Mouse (Mus musculus): Measurements from ENCODE around the gene Fgd3. TPM values are rescaled to one million over a fixed set of nuclear protein-coding genes. Genes with fewer than 3 reads are reported as not detected.
A peak's percentile ranks its signal among the peaks of the same experiment; 100 is the strongest.

The Fgd3 gene
- polyA plus RNA-seq, 1 experiment from 2014 or later = 0.52 TPM

GRCm38 (mm10) chr13:49353991-49354507 lies 33.9 kb upstream of the Fgd3 start:
- ATAC-seq (ENCODE audit: insufficient read depth) = no peak
- no peak overlapping the region for H3K27ac ChIP-seq (replicated peaks)
- H3K36me3 ChIP-seq (replicated peaks) = no peaks in the 10 kb centered on the region
- no peaks in the 10 kb centered on the region for H3K27me3 ChIP-seq
- no peak overlapping the region for H3K4me2 ChIP-seq
- H3K4me1 ChIP-seq (replicated peaks) = peaks cover 59% of the 10 kb centered on the region
- H3K9ac ChIP-seq = no peak overlapping the region
- no peaks in the 10 kb centered on the region for H3K9me3 ChIP-seq (replicated peaks)
- H3K4me3 ChIP-seq (replicated peaks) = no peak overlapping the region
- 53% methylated on average over 5 of the region's 5 CpGs for WGBS (ENCODE audit: insufficient replicate concordance)

GRCm38 (mm10) chr13:49353422-49353821 lies 33.3 kb upstream of the Fgd3 start:
- Histone ChIP-seq H3K4me2 (no peak overlapping the region), H3K9ac (no peak overlapping the region), H3K4me1 (replicated peaks) (peaks cover 59% of the 10 kb centered on the region), H3K4me3 (replicated peaks) (no peak overlapping the region), H3K27ac (replicated peaks) (no peak overlapping the region), H3K9me3 (replicated peaks) (no peaks in the 10 kb centered on the region), H3K36me3 (replicated peaks) (no peaks in the 10 kb centered on the region), H3K27me3 (no peaks in the 10 kb centered on the region)
- ATAC-seq (ENCODE audit: insufficient read depth) = no peak

- no peak overlapping the region for H3K9ac ChIP-seq
- WGBS (ENCODE audit: insufficient replicate concordance) = 42% methylated on average over 3 of the region's 3 CpGs
- no peaks in the 10 kb centered on the region for H3K27me3 ChIP-seq
- H3K27ac ChIP-seq (replicated peaks) = no peak overlapping the region
- ATAC-seq (ENCODE audit: insufficient read depth) = no peak
- peaks cover 59% of the 10 kb centered on the region for H3K4me1 ChIP-seq (replicated peaks)
- H3K4me2 ChIP-seq = no peak overlapping the region
- H3K9me3 ChIP-seq (replicated peaks) = no peaks in the 10 kb centered on the region
- H3K36me3 ChIP-seq (replicated peaks) = no peaks in the 10 kb centered on the region
- no peak overlapping the region for H3K4me3 ChIP-seq (replicated peaks)
These were observed 32.6 kb upstream of the Fgd3 start for GRCm38 (mm10) chr13:49352581-49353159.

GRCm38 (mm10) chr13:49349836-49350505 lies 29.9 kb upstream of the Fgd3 start:
- no peak for ATAC-seq (ENCODE audit: insufficient read depth)
- H3K4me1 ChIP-seq (replicated peaks) = peaks cover 72% of the 10 kb centered on the region
- no peak overlapping the region for H3K27ac ChIP-seq (replicated peaks)
- no peak overlapping the region for H3K9ac ChIP-seq
- no peak overlapping the region for H3K4me3 ChIP-seq (replicated peaks)
- no peaks in the 10 kb centered on the region for H3K36me3 ChIP-seq (replicated peaks)
- 43% methylated on average over 6 of the region's 6 CpGs for WGBS (ENCODE audit: insufficient replicate concordance)
- no peaks in the 10 kb centered on the region for H3K27me3 ChIP-seq
- H3K9me3 ChIP-seq (replicated peaks) = no peaks in the 10 kb centered on the region
- H3K4me2 ChIP-seq = no peak overlapping the region

GRCm38 (mm10) chr13:49349335-49349734 lies 29.2 kb upstream of the Fgd3 start:
- H3K27ac ChIP-seq (replicated peaks) = no peak overlapping the region
- ATAC-seq (ENCODE audit: insufficient read depth) = no peak
- no peaks in the 10 kb centered on the region for H3K36me3 ChIP-seq (replicated peaks)
- H3K4me3 ChIP-seq (replicated peaks) = no peak overlapping the region
- H3K4me1 ChIP-seq (replicated peaks) = peaks cover 78% of the 10 kb centered on the region
- 44% methylated on average over 4 of the region's 4 CpGs for WGBS (ENCODE audit: insufficient replicate concordance)
- no peaks in the 10 kb centered on the region for H3K27me3 ChIP-seq
- H3K9ac ChIP-seq = no peak overlapping the region
- no peak overlapping the region for H3K4me2 ChIP-seq
- H3K9me3 ChIP-seq (replicated peaks) = no peaks in the 10 kb centered on the region

GRCm38 (mm10) chr13:49348522-49348921 lies 28.4 kb upstream of the Fgd3 start:
- Histone ChIP-seq H3K9me3 (replicated peaks) (no peaks in the 10 kb centered on the region), H3K36me3 (replicated peaks) (no peaks in the 10 kb centered on the region), H3K4me1 (replicated peaks) (peaks cover 86% of the 10 kb centered on the region), H3K27me3 (no peaks in the 10 kb centered on the region), H3K9ac (no peak overlapping the region), H3K27ac (replicated peaks) (no peak overlapping the region), H3K4me2 (no peak overlapping the region), H3K4me3 (replicated peaks) (no peak overlapping the region)
- WGBS (ENCODE audit: insufficient replicate concordance) = 30% methylated on average over 2 of the region's 2 CpGs
- ATAC-seq (ENCODE audit: insufficient read depth) = no peak

- Histone ChIP-seq H3K36me3 (replicated peaks) (no peaks in the 10 kb centered on the region), H3K4me2 (peak overlapping the region; percentile 94), H3K9ac (peak overlapping the region; percentile 37; the same call in 1 of the 2 replicates), H3K27me3 (no peaks in the 10 kb centered on the region), H3K9me3 (replicated peaks) (no peaks in the 10 kb centered on the region), H3K27ac (replicated peaks) (0 out of 2 replicates have a peak overlapping the region, but pooled peaks have one; percentile 60), H3K4me1 (replicated peaks) (peaks cover 85% of the 10 kb centered on the region), H3K4me3 (replicated peaks) (0 out of 2 replicates have a peak overlapping the region, but pooled peaks have one; percentile 4)
- no peak for ATAC-seq (ENCODE audit: insufficient read depth)
- WGBS (ENCODE audit: insufficient replicate concordance) = 48% methylated on average over 2 of the region's 2 CpGs
These were observed 25.4 kb upstream of the Fgd3 start for GRCm38 (mm10) chr13:49345476-49345875.

- peak overlapping the region; percentile 3; the same call in 1 of the 2 replicates for H3K9ac ChIP-seq
- peaks cover 85% of the 10 kb centered on the region for H3K4me1 ChIP-seq (replicated peaks)
- H3K36me3 ChIP-seq (replicated peaks) = no peaks in the 10 kb centered on the region
- no peaks in the 10 kb centered on the region for H3K9me3 ChIP-seq (replicated peaks)
- 33% methylated on average over 8 of the region's 8 CpGs for WGBS (ENCODE audit: insufficient replicate concordance)
- H3K27me3 ChIP-seq = no peaks in the 10 kb centered on the region
- peak overlapping the region; percentile 94 for H3K4me2 ChIP-seq
- H3K4me3 ChIP-seq (replicated peaks) = no peak overlapping the region
- peak overlapping the region; percentile 60 for H3K27ac ChIP-seq (replicated peaks)
- ATAC-seq (ENCODE audit: insufficient read depth) = 0 out of 2 replicates have a peak, but pooled peaks have one; percentile 1
These were observed 24.5 kb upstream of the Fgd3 start for GRCm38 (mm10) chr13:49344567-49344966.

- no peak for ATAC-seq (ENCODE audit: insufficient read depth)
- Histone ChIP-seq H3K4me2 (peak overlapping the region; percentile 94), H3K27me3 (no peaks in the 10 kb centered on the region), H3K4me3 (replicated peaks) (peak overlapping the region; percentile 91), H3K9me3 (replicated peaks) (no peaks in the 10 kb centered on the region), H3K27ac (replicated peaks) (0 out of 2 replicates have a peak overlapping the region, but pooled peaks have one; percentile 4), H3K4me1 (replicated peaks) (peaks cover 72% of the 10 kb centered on the region), H3K36me3 (replicated peaks) (no peaks in the 10 kb centered on the region), H3K9ac (peak overlapping the region; percentile 93; the same call in 1 of the 2 replicates)
These were observed 22.6 kb upstream of the Fgd3 start for GRCm38 (mm10) chr13:49342723-49343100.

GRCm38 (mm10) chr13:49341831-49342722 lies 22.0 kb upstream of the Fgd3 start:
- peak overlapping the region; percentile 74 for H3K27ac ChIP-seq (replicated peaks)
- peak overlapping the region; percentile 94 for H3K4me2 ChIP-seq
- H3K9me3 ChIP-seq (replicated peaks) = no peaks in the 10 kb centered on the region
- 9% methylated on average over 25 of the region's 25 CpGs for WGBS (ENCODE audit: insufficient replicate concordance)
- H3K36me3 ChIP-seq (replicated peaks) = no peaks in the 10 kb centered on the region
- no peaks in the 10 kb centered on the region for H3K27me3 ChIP-seq
- H3K4me3 ChIP-seq (replicated peaks) = peak overlapping the region; percentile 91
- peaks cover 68% of the 10 kb centered on the region for H3K4me1 ChIP-seq (replicated peaks)
- ATAC-seq (ENCODE audit: insufficient read depth) = peak; percentile 8; the same call in 1 of the 2 replicates
- peak overlapping the region; percentile 93 for H3K9ac ChIP-seq
